Mouse (Mus musculus): ENCODE measurements at regions not wholly inside any gene's neighbourhood (a gene's known extent, or its start where the extent isn't known, plus 50 kb on each side); places are given as distances from the start of the nearest gene placed in this dataset.

GRCm38 (mm10) chr4:33686135-33686534, 238.3 kb upstream of the Cnr1 start:
- no peak for DNase-seq (ENCODE audit: low read depth, low spot score)

DNA sequence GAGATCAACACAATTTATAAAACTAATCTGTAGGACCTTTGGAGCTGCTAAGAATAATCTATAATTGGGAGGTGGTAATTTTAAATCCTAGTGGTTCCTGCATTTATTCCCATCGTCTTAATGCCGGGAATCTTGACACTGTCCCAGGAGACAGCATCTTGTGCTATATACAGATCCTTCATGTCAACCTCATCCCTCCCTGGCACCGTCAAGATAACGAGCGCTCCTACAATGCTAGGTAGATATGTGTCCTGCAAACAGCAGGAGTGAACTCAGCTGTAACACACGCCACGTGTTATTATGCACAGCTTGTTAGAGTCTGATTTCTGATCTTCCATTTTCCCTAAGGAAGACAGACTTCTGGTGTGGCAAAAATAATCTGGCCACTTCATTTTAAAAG, 237.0 kb upstream of the Cnr1 start:
- no peak for DNase-seq (ENCODE audit: low read depth, low spot score)

GRCm38 (mm10) chr4:33693441-33693840, 231.0 kb upstream of the Cnr1 start:
- no peak for DNase-seq (ENCODE audit: low read depth, low spot score)

DNA sequence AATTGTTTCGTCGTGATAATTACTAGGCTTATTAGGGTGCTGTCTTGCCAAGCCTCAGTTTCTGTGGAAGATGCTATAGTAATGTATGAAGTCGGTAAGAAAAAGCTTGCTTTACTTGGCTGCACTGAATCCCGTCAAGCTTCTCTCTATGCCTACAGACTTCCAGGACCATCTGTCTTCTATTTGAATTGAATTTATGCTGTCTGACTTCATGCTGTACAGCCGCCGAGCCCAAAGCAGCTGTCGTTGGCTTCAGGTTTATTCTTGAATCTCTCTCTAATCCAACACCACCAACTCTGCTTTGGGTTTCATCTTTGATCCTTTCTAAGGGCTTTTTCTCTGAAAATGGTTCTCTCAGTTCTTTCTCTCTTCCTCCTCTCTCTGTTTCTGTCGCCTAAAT, 227.4 kb upstream of the Cnr1 start:
- DNase-seq (ENCODE audit: low read depth, low spot score) = no peak

DNA sequence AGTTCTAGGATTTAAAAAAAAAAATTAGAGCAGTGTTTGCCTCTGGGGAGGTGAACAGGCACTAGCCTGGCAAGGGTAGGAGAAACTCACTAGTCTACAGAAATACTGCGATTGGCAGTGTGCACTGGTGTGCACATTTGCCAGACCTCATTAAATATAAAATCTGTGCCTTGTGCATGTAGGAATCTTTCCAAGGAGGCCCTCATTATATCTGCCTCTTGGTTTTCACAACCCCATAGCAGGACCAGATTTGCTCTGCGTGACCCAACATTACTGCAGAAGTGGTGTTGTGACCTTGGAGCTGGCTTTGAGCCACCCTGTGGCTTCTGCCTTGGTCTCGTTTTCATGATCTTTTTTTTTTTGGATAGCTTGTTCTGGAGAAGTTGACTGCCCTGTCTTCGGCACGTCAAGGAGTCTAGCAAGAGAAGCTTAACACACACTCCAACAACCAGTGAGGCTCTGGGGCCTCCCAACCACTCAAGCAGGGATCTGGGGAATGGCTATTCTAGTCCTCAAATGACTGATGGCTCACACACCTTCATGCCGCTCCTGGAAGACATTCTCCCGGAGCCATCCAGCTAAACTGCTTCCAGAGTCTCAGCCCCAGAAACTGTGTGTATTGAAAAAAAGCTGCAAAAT, 222.2 kb upstream of the Cnr1 start:
- DNase-seq (ENCODE audit: low read depth, low spot score) = no peak

GRCm38 (mm10) chr4:33705722-33706121, 218.7 kb upstream of the Cnr1 start:
- DNase-seq (ENCODE audit: low read depth, low spot score) = no peak

DNA sequence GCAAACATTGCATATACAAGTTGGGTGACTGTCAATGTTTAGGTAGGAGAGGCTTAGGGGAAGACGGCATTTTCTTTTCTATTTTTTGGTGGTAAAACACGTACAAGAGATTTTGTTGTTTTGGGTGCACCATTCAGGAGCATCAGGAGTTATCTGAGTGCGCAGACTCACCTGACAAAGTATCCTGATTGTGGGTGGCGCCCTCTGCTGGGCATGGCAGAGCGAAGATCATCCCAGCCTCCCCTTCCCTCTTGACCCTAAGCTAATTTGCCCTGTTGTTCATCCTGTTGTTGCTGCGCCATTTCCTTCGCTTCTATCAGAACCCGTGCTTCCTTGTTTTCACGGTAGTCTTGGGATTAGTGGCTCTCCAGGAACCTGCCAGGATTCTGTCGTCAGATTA, 217.6 kb upstream of the Cnr1 start:
- DNase-seq (ENCODE audit: low read depth, low spot score) = no peak

- no peak for DNase-seq (ENCODE audit: low read depth, low spot score)
These were observed 207.8 kb upstream of the Cnr1 start for GRCm38 (mm10) chr4:33716475-33717117.

DNA sequence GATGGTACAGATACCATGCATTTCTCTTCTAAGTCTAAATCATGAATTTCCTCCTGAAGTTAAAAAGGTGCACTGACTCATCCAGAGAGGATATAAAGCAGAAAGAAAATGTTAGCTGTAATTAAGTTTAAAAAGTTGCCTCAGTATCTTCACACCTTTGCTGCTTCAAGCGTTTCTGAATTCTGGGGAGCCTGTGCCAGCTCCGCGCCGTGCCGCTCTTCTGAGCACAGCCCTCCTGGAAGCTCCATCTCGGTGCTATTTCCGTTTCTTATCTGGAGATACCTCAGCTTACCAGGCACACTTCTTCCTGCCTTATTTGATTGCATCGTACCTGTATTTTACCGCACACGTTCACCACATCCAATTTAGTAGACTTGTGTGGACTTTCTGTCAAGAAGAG, 203.4 kb upstream of the Cnr1 start:
- DNase-seq (ENCODE audit: low read depth, low spot score) = no peak

DNA sequence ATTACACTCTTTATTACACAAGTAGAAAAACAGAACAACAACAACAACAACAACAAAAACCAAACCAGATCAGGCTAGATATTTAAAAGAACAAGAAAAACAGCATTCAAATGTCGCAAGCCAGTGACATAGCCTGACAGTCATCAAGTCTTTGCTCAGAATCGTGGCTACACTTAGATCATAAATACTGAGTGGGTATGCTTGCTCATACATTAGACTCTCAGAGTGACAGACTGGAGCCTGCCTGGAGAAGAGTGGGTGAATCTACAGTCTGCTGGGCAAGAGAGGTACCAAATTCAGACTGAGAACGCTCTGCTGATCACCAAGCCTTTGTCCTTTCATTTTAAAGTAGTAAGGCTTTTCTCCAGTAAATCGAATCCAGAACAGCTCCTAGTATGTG, 202.4 kb upstream of the Cnr1 start:
- no peak for DNase-seq (ENCODE audit: low read depth, low spot score)

DNA sequence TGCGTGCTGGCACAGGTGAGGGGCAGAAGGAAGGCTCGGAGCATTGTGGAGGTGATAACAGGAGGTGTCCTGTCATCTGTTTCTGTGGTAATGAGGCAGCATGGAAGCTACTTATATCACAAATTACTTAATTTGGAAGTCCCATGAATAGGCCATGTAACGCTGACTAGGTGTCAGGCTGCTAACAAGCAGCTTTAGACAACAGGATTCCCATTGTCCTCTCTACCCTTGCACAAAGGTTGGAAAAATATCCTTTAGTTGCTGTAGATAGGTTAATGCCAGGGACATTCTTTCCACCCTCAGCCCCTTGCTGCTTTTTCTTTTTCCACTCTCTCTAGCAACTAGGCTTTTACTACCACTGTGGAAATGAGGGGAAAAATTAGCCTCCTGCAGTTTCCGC, 192.6 kb upstream of the Cnr1 start:
- DNase-seq (ENCODE audit: low read depth, low spot score) = no peak

GRCm38 (mm10) chr4:33734923-33735322, 189.5 kb upstream of the Cnr1 start:
- DNase-seq (ENCODE audit: low read depth, low spot score) = peak; percentile 32

DNA sequence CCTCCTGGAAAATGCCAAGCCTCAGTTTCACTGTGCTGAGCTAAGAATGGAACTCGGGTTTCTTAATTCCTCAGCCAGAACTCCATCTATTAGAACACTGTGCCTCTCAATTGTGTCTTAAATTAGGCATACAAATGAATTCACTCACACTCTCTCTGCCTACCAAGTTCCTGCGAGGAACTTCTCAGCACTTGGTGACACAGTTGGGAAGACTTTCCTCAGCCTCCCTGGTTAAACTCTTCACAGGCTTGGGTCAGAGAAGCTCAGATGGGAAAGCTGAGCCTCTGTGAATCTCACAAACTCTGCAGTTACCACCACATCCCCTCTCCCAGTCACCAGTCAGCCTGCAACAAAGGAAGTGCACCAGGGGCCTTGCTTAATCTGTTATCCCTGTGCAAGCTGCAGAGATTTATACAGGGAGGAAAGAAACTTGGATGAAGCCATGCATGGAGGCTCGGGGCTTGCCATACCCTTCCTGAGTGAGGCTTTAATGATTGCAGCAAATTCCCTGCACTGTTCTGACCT, 188.9 kb upstream of the Cnr1 start:
- no peak for DNase-seq (ENCODE audit: low read depth, low spot score)

DNA sequence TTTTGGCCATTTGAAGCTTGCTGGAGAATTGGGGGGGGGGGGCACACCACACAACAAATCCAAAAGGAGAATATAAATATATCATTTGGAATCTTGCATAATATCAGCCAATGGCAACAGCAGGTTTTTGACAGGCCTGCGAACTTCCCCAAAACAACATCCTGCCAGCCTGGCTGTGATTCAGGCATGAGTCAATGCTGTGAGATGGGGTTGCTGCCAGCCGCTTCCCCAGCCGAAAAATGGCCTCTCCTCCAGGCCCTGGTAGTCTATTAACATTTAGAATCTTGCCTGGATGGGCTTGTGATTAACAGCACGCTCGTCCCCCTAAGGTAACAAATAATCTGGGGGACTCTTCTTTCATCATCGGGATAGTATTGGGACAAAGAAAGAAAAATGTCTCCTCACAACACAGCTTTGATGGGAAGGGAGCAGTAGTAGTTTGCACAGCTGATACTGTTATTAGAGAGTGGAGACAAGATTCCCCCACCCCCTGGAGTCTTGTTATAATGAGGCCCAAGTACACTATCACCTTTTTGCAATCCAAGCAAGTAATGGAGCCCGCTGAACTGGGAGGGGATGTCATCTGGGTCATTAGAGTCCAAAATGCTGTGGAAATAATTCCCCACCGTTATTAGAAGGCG, 188.2 kb upstream of the Cnr1 start:
- DNase-seq (ENCODE audit: low read depth, low spot score) = no peak

DNA sequence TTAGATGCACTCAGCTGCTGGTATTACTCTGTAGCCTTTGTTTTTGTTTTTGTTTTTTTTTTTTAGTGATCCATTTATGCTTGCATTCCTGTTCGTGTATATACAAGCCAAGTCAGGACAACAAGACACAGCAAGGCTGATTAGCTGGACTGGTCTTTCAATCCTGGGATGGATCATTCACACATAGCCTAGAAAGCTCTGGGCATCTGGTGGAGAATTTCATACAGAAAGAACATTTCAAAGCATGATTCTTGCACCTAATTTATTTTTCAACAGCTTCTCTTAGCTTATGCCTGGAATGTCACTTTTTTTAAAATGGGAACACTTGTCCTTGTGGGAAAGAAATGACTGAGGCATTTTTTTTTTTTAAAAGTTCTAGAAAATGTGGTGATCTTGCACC, 187.1 kb upstream of the Cnr1 start:
- no peak for DNase-seq (ENCODE audit: low read depth, low spot score)

- DNase-seq (ENCODE audit: low read depth, low spot score) = no peak
These were observed 186.5 kb upstream of the Cnr1 start for GRCm38 (mm10) chr4:33737859-33738417.

- no peak for DNase-seq (ENCODE audit: low read depth, low spot score)
These were observed 185.0 kb upstream of the Cnr1 start for GRCm38 (mm10) chr4:33739211-33739904.

GRCm38 (mm10) chr4:33740982-33741381, 183.4 kb upstream of the Cnr1 start:
- DNase-seq (ENCODE audit: low read depth, low spot score) = no peak

GRCm38 (mm10) chr4:33745180-33745579, 179.2 kb upstream of the Cnr1 start:
- no peak for DNase-seq (ENCODE audit: low read depth, low spot score)

GRCm38 (mm10) chr4:33747316-33747895, 177.0 kb upstream of the Cnr1 start:
- no peak for DNase-seq (ENCODE audit: low read depth, low spot score)

DNA sequence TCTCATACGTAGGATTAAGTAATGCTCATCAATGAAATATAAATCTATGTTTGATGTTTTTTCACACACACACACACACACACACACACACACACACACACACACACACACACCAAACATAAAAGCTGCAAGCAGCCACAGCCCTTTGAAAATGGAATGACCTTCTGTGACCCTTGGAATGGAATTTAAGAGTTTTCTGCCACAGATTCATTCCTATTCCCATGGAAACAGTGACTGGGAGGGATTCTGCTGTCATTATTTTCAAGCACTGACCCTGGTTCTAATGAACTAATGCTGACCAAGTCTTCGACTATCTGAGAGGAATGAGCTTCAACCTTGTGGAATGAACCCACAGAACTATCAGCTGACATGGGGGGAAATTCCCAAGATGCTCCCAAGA, 156.7 kb upstream of the Cnr1 start:
- DNase-seq (ENCODE audit: low read depth, low spot score) = peak; percentile 61

GRCm38 (mm10) chr4:33786027-33786426, 138.4 kb upstream of the Cnr1 start:
- no peak for DNase-seq (ENCODE audit: low read depth, low spot score)
